Mouse (Mus musculus): ENCODE measurements around the gene Lrrn2.

GRCm38 (mm10) chr1:132836895-132837294, 43.2 kb upstream of the Lrrn2 start:
- no peak for TF ChIP-seq CTCF (IDR thresholded peaks at IDR 0.05; ENCODE audit: borderline replicate concordance, control insufficient read depth, extremely low read depth, insufficient read depth, low read length, poor library complexity)
- no peak for TF ChIP-seq POLR2A (IDR thresholded peaks at IDR 0.05; ENCODE audit: control insufficient read depth, extremely low read depth, insufficient read depth, low read length, poor library complexity)
